Mouse (Mus musculus): ENCODE data around the gene Kank1.

DNA sequence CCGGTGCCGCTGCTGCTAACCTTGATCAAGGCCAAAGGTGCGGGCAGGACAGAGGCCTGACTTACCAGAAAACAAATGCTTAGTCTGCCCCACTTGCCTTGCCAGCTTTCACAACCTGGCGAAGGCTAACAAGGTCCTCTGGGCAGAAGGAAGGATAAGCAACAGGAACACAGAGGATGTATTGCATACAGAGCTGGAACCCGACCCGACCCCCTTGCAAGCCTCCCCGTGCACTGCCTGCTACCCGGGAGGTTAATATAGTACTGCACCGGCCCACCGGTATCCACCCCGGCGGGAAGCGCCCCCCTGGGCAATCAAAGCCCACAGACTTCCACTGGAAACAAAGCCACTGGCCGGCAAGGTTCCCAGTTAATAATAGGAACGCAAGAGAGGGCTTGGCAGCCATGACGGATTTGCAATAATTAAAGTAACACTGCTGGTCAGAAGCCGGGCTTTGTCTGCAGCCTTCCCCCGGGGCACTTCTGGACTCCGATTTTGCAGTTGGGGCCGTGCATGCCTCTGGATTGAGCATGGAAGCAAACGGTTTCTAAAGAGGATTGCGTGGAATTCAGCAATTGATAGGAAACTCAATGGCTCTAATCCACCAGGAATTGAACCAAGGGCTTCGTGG, 28.9 kb upstream of the Kank1 start:
- TF ChIP-seq CTCF (IDR thresholded peaks at IDR 0.05; ENCODE audit: borderline replicate concordance, extremely low read depth, insufficient read depth, insufficient read length) (no peak), POLR2A (IDR thresholded peaks at IDR 0.05; ENCODE audit: borderline replicate concordance, extremely low read depth, insufficient read depth, insufficient read length, poor library complexity, severe bottlenecking) (no peak)

All from brain, embryonic 14.5 days (tissue).